Mouse (Mus musculus): ENCODE results near the gene Med7.
"Not testable (repeated sequence)": the region's sequence is repeated elsewhere in the genome, so short reads cannot be mapped to it uniquely, and the experiment has no call there.

Med7 gene

DNA sequence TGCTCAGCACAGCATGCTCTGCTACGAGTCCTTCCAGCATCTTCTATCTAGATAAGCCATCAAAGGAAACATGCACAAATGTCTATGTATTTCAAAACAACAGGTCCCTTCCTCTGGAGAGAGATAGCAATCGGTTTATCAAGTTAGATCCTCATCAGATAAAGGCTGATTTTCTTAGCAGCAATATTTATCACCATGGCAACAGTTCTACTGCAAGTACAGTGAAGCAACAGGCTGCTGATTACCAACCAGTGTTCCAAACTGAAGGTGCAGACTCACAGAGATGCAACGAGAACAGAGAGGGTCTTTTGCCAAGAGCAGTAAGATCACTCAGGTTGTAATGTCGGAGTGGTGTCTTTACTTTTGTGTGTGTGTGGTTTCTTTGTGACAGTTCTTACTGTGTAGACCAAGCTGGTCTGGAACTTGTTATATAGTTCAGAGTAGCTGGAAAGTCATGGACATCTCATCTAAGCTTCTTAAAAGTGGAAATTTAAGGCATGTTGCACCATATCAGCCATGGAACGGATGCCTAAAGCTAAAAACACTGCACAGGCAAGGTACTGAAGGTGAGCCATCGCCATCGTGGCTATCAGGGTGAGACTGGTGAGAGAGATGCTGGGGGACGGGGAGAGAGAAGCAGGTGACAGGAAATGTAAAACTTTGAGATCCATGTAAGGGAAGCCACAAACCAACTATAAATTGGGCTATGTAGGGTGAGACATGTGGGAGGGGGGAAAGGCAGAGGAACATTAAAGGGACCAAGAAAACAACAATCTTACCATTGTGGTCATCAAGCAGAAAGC is 15.4 kb upstream of the Med7 start:
- in situ Hi-C loops (cut with MboI; ENCODE audit: low sequenced_read_pairs): no loop called here

DNA sequence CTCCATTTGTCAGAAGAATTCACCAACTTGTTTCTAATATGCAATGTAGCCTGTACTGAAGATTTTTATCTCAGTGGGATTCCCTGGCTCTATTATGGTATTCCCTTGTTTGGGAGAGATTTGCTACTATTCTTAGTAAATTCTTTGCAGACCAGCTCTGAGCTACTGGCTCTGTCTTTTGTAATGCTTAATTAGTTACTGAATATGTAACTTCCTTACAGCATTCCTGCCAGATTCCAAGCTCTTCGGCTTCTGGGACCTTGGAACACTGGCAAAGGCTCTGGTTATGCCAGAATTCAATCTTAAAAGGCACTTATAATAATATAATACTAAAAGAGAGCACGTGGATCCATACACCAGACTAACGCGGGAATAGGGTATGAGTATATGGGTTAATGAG is 8.6 kb upstream of the Med7 start:
- in situ Hi-C loops (cut with MboI; ENCODE audit: low sequenced_read_pairs): not testable (repeated sequence)

DNA sequence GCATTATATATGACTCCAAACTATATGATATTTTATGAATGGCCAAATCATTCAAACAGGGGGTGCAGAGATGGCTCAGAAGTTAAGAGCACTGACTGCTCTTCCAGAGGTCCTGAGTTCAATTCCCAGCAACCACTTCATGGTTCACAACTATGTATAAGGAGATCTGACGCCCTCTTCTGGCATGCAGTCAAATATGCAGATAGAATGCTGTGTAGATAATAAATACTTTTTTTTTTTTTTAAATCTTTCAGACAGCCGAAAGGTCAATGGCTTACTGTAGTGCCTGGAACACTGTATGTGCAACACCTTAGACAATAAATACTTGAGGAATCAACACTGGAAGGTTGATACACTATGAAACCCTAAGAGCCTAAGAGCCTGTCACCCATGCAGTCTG is 6.6 kb upstream of the Med7 start:
- in situ Hi-C loops (cut with MboI; ENCODE audit: low sequenced_read_pairs): loop anchor here (10.0 kb wide), 1 partner anchor 125 kb away; no protein-coding TSS in a partner anchor

DNA sequence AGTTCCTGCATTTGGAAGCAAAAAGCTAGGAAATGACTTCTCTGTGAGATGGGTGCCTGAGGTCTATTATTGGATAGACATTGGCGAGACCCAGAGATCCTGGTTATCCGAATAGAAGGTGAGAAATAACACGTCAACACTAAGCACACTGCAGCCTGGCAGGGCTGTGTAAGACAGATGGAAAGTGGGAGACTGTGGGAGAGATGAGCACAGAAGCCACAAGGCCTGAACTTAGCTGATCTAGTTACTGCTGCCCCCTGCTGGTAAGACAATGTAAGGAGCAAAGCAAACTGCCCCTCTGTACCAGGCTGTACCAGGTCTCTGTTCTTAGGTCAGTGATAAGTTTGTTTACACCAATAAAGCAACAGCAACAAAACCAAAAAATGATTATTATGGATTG is 5.6 kb upstream of the Med7 start:
- in situ Hi-C loops (cut with MboI; ENCODE audit: low sequenced_read_pairs): loop anchor here (10.0 kb wide), 1 partner anchor 126 kb away; no protein-coding TSS in a partner anchor

DNA sequence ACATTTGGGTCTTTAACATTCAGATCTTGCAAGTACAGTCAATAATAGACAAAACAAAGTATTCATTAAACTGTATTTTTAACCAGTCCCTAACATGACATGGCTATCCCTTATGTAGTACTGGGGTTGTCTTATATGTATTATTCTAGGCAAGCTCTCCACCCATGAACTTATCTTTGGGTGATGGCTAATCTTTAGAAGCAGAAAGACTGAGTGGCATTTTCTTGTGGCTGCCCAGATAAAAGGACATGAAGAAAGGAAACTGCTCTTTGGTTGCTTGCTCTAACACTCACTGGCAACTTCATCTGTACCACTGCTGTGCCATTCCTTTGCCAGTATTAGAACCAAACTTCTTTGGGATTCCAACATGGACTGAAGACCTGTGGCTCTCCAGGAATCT is 1.4 kb upstream of the Med7 start:
- in situ Hi-C loops (cut with MboI; ENCODE audit: low sequenced_read_pairs): loop anchor here (10.0 kb wide), 1 partner anchor 131 kb away; no protein-coding TSS in a partner anchor

DNA sequence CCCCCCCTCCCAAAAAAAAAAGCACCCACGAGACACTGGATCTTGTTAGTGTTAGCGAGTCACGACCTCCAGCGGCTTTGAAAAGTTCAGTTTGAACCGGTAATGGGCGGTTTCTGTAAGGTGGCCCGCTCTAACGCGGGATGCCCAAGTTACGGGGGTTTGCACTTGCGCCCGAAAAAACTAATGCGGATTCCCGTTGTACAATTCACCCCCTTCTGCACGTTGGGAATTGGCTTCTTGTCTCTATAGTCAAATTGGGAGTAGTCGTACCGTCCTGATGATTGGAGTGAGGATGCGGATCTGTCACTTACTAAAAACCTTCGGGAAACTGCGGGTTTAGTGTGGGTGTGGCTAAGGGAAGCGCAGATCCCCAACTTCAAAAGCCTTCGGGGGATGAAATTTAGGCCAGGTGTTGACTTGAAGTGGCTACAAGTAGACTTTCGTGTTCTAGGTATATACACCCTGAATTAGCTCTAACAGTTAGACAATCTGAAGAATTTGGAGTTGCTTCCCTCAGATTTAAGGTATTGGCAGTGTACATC is 805 bp downstream of the Med7 start:
- in situ Hi-C loops (cut with MboI; ENCODE audit: low sequenced_read_pairs): loop anchor here (10.0 kb wide), 1 partner anchor 133 kb away; no protein-coding TSS in a partner anchor

DNA sequence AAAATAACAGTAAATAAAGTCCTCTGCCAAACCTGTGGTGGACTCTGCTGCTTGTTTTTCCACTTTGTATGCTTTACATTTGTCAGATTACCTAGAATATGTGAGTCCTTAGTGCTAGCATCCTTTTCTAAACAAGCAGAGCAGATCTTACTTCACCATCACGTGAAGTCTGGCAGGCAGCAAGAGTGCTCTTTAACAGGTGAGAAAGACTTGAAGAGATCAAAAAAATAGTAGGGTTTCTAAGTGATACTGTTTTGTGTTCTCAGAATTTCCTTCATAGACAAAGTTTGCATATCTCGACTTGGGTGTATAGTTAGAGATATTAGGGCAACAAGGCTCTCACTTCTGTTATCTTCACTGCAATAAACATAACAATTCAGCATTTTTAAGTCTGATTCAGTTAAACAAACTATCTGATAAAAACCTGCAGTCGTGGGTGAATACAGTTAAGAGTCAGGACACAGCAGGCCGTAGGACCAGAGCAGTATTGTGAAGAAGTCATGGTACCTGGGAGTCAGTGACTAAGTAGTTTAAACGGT is 2.3 kb downstream of the Med7 start:
- in situ Hi-C loops (cut with MboI; ENCODE audit: low sequenced_read_pairs): loop anchor here (10.0 kb wide), 1 partner anchor 134 kb away; no protein-coding TSS in a partner anchor

DNA sequence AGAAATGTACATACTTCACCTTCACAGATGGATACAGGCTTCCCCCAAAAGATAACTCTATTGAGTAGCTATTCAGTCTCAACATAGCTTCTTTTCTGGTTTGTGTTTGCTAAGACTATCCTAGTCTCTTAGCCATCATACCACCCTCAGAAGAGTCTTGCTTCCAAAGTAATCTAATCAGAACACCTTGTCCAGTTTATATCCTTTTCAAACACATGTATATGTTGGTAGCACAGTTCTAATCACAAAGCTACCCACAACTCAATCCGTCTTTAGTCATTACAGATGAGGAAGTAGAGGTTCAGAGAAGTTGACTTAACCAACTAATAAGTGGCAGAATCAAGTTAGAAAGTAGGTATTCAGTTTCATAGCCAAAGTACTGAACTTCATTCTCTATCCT is 5.0 kb downstream of the Med7 start:
- in situ Hi-C loops (cut with MboI; ENCODE audit: low sequenced_read_pairs): no loop called here

DNA sequence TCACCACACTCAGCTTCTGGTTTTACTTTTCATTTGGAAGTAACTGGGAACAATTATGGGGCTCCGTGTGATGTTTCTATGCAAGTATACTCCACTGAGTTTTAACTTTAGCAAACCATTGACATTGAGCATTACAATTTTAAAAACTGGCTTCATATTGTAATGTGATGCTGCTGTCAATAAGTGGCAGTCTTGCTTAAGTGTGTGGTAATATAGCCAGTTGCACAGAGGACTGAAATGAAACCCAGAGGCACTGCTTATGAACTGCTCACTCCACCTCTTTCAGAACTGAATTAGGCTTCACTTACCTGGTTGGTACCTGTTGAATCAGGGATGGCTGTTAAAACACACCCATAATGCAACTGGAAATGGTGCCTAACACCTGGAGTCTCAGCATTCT is 6.4 kb downstream of the Med7 start:
- in situ Hi-C loops (cut with MboI; ENCODE audit: low sequenced_read_pairs): no loop called here

DNA sequence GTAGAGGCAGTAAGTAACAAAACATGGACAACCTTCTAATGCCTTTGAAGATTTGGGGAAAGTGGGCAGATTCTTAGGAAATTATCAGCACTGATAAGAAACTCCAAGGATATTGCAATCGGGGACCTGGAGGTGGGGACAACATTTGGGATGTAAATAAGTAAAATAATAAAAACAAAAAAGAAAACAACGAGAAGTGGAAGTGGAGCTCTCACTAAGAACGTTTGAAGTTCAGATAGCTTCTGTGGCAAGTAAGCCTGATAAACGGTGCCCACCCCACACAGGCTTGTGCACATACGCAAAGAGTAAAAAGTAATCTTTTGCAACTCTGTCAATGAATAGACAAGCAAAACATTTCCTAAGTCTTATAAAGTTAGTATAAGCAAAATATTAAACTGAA is 7.3 kb downstream of the Med7 start:
- in situ Hi-C loops (cut with MboI; ENCODE audit: low sequenced_read_pairs): no loop called here

DNA sequence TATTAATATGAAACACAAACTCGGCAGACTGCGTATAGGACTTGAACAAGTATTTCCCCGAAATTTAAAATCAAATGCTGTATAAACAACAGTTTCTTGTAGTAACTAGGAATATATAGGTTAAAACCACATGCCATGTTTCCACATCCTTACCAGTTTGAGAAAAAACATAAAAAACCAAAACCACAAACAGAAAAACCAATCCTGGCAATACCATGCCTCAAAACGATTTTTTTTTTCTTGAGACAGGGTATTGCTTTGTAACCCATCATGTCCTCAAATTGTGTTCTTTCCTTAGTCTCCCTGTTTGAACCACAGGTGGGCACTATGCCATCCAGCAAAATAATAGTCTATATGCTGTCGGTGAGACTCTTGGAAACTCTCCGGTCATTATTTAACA is 9.4 kb downstream of the Med7 start:
- in situ Hi-C loops (cut with MboI; ENCODE audit: low sequenced_read_pairs): no loop called here

DNA sequence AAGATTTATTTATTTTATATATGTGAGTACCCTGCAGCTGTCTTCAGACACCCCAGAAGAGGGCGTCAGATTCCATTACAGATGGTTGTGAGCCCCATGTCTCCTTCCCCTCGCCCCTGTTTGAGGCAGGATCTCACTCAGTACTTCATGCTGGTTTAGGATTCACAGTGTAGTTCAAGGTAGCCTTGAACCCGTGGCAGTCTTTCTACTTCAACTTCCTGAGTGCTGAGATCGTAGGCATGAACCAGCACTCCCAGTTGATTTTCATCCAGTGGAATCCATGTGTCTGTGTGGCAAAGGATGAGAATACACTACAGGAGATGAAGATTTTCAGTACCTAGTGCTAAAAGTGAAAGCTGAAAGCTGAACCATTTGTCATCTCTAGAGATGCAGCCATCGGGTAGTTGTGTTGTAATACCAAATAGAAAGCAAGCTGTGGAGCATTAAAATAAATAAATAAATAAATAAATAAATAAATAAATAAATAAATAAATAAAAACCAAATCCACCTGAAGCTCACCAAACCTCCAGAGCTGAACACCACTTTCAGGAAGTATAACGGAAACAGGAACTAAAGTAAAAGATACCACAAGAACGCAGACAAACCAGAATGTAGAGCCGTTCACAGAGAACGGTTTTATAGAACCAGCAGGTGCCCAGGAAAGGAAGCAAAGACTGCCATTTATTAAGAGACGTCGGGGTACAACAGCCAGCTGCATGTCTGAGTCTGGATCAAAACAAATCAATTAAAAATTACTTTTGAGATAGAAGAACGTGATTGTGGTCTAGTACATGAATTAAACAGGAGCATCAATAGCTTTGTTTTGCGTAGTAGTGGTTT is 11.1 kb downstream of the Med7 start:
- in situ Hi-C loops (cut with MboI; ENCODE audit: low sequenced_read_pairs): no loop called here

DNA sequence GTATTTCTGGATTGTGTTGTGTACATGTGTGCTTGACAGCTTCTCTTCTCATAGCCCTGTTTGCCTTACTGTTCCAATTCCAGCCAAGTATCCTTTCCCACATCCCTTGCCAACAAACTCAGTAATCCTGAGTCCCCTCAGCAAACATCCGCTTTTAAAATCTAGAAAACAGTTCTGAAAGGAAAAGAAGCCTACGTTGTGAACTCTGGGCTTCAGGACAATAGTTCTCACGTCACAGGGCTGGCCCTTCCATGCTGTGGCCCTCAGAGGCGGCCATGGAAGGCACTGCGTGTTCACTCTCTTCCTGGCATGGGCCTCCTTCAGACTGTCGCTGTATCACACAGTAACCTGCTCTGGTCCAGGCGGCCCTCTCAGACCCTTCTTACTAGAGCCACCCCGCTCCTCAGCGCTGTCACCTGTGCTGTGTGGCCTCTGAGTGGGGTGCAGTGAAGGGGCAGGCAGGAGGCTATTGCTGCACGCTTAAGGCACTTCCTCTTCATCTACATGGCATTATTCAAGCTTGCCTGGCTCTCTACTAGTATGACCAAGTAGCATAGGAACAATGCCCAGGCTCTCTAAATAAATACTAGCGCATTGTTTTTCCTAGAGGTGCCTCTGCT is 12.8 kb downstream of the Med7 start:
- in situ Hi-C loops (cut with MboI; ENCODE audit: low sequenced_read_pairs): no loop called here

DNA sequence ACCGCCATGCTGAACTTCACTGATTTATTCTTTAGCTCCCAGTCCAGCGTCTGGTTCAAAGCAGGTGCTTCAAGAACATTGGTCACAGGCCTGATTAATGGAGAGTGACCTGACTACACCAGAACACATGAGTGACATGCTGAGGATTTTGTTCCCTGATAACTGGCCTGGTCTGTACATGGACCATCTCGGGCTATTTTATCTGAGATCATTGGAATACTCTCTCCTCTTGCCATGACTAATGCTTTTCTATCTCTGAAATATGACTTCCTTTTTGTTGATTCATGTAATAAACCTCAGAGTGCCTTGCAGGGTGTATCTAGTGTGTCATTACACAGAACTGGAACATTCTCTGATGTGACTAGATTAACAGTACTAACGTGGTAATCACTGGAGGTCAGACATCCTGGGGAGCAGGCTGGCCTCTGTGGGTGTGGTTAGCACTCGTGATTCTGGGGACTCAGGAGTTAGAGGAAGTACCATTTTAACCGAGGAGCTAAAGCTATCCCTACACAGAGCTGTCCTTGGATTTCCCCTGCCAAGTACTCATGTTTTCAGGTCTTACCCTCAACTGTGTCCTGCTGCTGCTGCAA is 17.8 kb downstream of the Med7 start, which contains the start of gene Havcr2:
TSS of gene Havcr2 (plus strand) at position 483 of the 593 bp plus-strand sequence.
- in situ Hi-C loops (cut with MboI; ENCODE audit: low sequenced_read_pairs): no loop called here

DNA sequence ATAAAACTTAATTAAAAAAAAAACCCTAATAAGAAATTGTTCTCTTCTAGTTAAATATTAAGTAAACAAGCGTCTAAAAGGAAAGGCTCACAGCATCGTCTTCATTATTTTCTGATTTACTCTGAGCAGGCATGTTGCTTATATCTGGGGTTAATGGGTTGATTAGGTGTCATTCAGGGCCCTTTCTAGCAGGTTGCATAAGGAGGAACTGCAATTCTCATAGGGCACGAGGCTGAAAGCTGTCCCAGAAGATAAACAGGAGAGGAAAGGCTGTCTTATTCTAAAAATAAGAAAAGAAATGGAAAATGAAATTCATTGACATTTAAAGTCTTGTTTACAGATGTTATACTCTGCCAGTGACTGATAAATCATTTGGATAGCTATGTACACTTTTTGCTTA is 23.2 kb downstream of the Med7 start:
- in situ Hi-C loops (cut with MboI; ENCODE audit: low sequenced_read_pairs): no loop called here

DNA sequence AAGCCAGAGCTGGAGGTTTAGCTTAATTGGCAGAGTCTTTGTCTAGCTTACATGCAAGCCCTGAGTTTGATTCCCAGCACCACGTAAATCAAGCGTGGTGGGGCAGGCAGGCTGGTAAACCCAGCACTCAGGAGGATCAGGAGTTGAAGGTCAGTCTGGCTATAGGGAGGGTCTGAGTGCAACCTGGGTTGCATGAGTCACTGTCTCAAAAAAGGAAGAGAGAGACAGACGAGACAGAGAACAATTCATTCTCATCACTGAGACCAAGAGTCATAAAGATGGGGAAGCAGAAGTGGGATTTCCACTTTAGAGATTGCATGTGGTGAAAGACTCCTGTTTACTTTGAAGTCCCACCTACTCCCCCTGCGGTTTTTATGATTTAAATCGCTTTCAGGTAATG is 24.6 kb downstream of the Med7 start:
- in situ Hi-C loops (cut with MboI; ENCODE audit: low sequenced_read_pairs): no loop called here

DNA sequence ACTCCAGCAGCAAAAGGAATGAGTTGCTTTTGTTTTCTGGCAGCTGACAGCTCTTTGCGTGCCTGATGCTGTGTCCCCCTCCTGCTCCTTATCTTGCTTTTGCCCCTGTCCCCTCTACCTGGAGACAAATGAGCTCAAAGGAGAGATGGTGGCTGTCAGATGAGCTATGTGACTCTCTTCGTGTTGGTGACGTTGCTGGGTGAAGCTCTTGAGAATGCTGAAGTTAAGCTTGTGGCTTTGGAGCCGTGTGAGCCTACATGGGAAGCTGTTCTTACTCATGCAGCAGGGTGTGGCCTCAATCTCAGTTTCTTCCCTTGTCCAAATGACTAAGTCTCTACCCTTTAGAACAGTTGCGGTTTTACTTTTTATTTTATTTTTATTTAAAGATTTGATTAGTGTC is 25.2 kb downstream of the Med7 start:
- in situ Hi-C loops (cut with MboI; ENCODE audit: low sequenced_read_pairs): no loop called here

DNA sequence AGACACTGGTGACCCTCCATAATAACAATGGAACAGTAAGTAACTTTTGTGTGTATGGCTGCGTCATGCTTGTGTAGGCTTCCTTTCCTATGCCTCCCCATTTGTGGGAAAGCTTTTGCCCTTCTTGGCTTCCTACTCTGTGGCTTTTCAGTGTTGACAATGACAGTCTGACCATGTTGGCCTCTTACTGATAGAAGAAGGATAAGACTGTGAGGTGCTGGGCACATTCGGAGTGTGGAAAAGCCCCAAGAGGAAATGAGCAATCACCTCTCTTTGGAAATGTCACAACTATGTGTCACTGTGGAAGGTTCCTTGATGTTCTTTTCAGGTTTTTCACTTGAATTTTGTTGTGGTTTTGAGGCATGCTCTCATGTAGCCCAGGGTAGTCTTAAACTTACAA is 30.2 kb downstream of the Med7 start:
- in situ Hi-C loops (cut with MboI; ENCODE audit: low sequenced_read_pairs): no loop called here

DNA sequence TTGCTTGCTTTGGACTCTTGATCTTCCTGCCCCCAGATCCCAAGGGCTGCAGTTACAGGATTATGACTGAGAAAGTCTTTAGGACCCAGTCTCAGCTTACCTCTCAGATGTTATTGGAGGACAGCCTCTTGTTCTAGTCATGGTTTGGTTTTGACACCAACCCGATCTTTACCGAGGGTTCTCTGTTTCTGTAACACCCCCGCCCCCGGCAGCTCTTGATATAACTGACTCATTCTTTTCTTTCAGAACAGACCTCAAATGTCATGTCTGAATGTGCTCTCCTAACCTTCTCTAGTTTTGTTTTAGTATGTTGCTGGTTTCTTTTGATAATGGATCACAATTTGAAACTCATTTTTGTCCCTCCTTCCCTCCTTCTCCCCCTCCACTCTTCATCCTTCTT is 37.5 kb downstream of the Med7 start:
- in situ Hi-C loops (cut with MboI; ENCODE audit: low sequenced_read_pairs): no loop called here

DNA sequence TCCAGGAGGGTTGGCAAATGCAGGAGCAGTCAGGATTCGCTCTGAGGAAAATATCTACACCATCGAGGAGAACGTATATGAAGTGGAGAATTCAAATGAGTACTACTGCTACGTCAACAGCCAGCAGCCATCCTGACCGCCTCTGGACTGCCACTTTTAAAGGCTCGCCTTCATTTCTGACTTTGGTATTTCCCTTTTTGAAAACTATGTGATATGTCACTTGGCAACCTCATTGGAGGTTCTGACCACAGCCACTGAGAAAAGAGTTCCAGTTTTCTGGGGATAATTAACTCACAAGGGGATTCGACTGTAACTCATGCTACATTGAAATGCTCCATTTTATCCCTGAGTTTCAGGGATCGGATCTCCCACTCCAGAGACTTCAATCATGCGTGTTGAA is 42.6 kb downstream of the Med7 start:
- in situ Hi-C loops (cut with MboI; ENCODE audit: low sequenced_read_pairs): no loop called here

All from CH12F3 (cell line).